Mouse (Mus musculus): ENCODE measurements around the gene Snrpd3. TPM values are rescaled to one million over a fixed set of nuclear protein-coding genes. Genes with fewer than 3 reads are reported as not detected.
"Not testable (repeated sequence)": the region's sequence is repeated elsewhere in the genome, so short reads cannot be mapped to it uniquely, and the experiment has no call there.

The Snrpd3 gene
- polyA plus RNA-seq, 1 experiment, result 2.6 TPM

GRCm38 (mm10) chr10:75495921-75496320 is 21.4 kb upstream of the Snrpd3 start:
- no peaks in the 10 kb centered on the region for H3K9me3 ChIP-seq (ENCODE audit: control insufficient read depth, low read length)
- peaks cover 16% of the 10 kb centered on the region for H3K4me1 ChIP-seq (ENCODE audit: control insufficient read depth)
- no peaks in the 10 kb centered on the region; the same call in 1 of the 2 replicates for H3K36me3 ChIP-seq (ENCODE audit: control insufficient read depth)
- H3K27me3 ChIP-seq (ENCODE audit: control insufficient read depth), result no peaks in the 10 kb centered on the region; the same call in 1 of the 2 replicates
- H3K4me3 ChIP-seq (replicated peaks), result no peak overlapping the region
- TF ChIP-seq TAL1 (IDR thresholded peaks at IDR 0.05; ENCODE audit: low read length) (no peak), GATA1 (IDR thresholded peaks at IDR 0.05; ENCODE audit: low read length) (no peak)

GRCm38 (mm10) chr10:75499214-75499613 is 18.1 kb upstream of the Snrpd3 start:
- not testable (repeated sequence) for H3K27me3 ChIP-seq (ENCODE audit: control insufficient read depth)

GRCm38 (mm10) chr10:75499791-75500190 is 17.6 kb upstream of the Snrpd3 start:
- H3K9me3 ChIP-seq (ENCODE audit: control insufficient read depth, low read length), result 0 out of 2 replicates have a peak, but pooled peaks cover 2% of the 10 kb centered on the region
- H3K4me1 ChIP-seq (ENCODE audit: control insufficient read depth), result peaks cover 16% of the 10 kb centered on the region
- no peaks in the 10 kb centered on the region for H3K27me3 ChIP-seq (ENCODE audit: control insufficient read depth)
- H3K36me3 ChIP-seq (ENCODE audit: control insufficient read depth), result peaks cover 30% of the 10 kb centered on the region
- no peak for TF ChIP-seq TAL1 (IDR thresholded peaks at IDR 0.05; ENCODE audit: low read length)
- TF ChIP-seq GATA1 (IDR thresholded peaks at IDR 0.05; ENCODE audit: low read length), result no peak
- H3K4me3 ChIP-seq (replicated peaks), result peak overlapping the region; percentile 19

More at GRCm38 (mm10) chr10:75499214-75499613, 18.1 kb upstream of the Snrpd3 start:
- Histone ChIP-seq H3K36me3 (ENCODE audit: control insufficient read depth) (peaks cover 26% of the 10 kb centered on the region), H3K4me1 (ENCODE audit: control insufficient read depth) (peaks cover 12% of the 10 kb centered on the region)
- H3K9me3 ChIP-seq (ENCODE audit: control insufficient read depth, low read length); H3K4me3 ChIP-seq (replicated peaks): not testable (repeated sequence)

- peaks cover 35% of the 10 kb centered on the region for H3K36me3 ChIP-seq (ENCODE audit: control insufficient read depth)
- no peak for TF ChIP-seq TAL1 (IDR thresholded peaks at IDR 0.05; ENCODE audit: low read length)
- TF ChIP-seq GATA1 (IDR thresholded peaks at IDR 0.05; ENCODE audit: low read length), result no peak
- peaks cover 22% of the 10 kb centered on the region for H3K4me1 ChIP-seq (ENCODE audit: control insufficient read depth)
- no peak overlapping the region for H3K4me3 ChIP-seq (replicated peaks)
- H3K27me3 ChIP-seq (ENCODE audit: control insufficient read depth), result no peaks in the 10 kb centered on the region
- H3K9me3 ChIP-seq (ENCODE audit: control insufficient read depth, low read length), result 0 out of 2 replicates have a peak, but pooled peaks cover 2% of the 10 kb centered on the region
Observed at GRCm38 (mm10) chr10:75500345-75500744, 17.0 kb upstream of the Snrpd3 start.

- Histone ChIP-seq H3K36me3 (ENCODE audit: control insufficient read depth) (peaks cover 45% of the 10 kb centered on the region), H3K27me3 (ENCODE audit: control insufficient read depth) (no peaks in the 10 kb centered on the region), H3K9me3 (ENCODE audit: control insufficient read depth, low read length) (0 out of 2 replicates have a peak, but pooled peaks cover 2% of the 10 kb centered on the region), H3K4me3 (replicated peaks) (no peak overlapping the region), H3K4me1 (ENCODE audit: control insufficient read depth) (peaks cover 27% of the 10 kb centered on the region)
- TF ChIP-seq GATA1 (IDR thresholded peaks at IDR 0.05; ENCODE audit: low read length) (no peak), TAL1 (IDR thresholded peaks at IDR 0.05; ENCODE audit: low read length) (no peak)
Observed at GRCm38 (mm10) chr10:75501641-75502040, 15.7 kb upstream of the Snrpd3 start.

GRCm38 (mm10) chr10:75503692-75504091 is 13.7 kb upstream of the Snrpd3 start:
- no peak overlapping the region for H3K4me3 ChIP-seq (replicated peaks)
- no peaks in the 10 kb centered on the region for H3K27me3 ChIP-seq (ENCODE audit: control insufficient read depth)
- peaks cover 65% of the 10 kb centered on the region for H3K36me3 ChIP-seq (ENCODE audit: control insufficient read depth)
- 0 out of 2 replicates have a peak, but pooled peaks cover 2% of the 10 kb centered on the region for H3K9me3 ChIP-seq (ENCODE audit: control insufficient read depth, low read length)
- TF ChIP-seq TAL1 (IDR thresholded peaks at IDR 0.05; ENCODE audit: low read length) (no peak), GATA1 (IDR thresholded peaks at IDR 0.05; ENCODE audit: low read length) (no peak)
- H3K4me1 ChIP-seq (ENCODE audit: control insufficient read depth), result peaks cover 35% of the 10 kb centered on the region

- no peak for TF ChIP-seq TAL1 (IDR thresholded peaks at IDR 0.05; ENCODE audit: low read length)
- no peak for TF ChIP-seq GATA1 (IDR thresholded peaks at IDR 0.05; ENCODE audit: low read length)
- Histone ChIP-seq H3K9me3 (ENCODE audit: control insufficient read depth, low read length) (0 out of 2 replicates have a peak, but pooled peaks cover 2% of the 10 kb centered on the region), H3K36me3 (ENCODE audit: control insufficient read depth) (peaks cover 73% of the 10 kb centered on the region), H3K4me3 (replicated peaks) (no peak overlapping the region), H3K27me3 (ENCODE audit: control insufficient read depth) (no peaks in the 10 kb centered on the region), H3K4me1 (ENCODE audit: control insufficient read depth) (peaks cover 41% of the 10 kb centered on the region)
Observed at GRCm38 (mm10) chr10:75504234-75505129, 12.9 kb upstream of the Snrpd3 start.

- Histone ChIP-seq H3K4me3 (replicated peaks) (no peak overlapping the region), H3K4me1 (ENCODE audit: control insufficient read depth) (peaks cover 39% of the 10 kb centered on the region), H3K27me3 (ENCODE audit: control insufficient read depth) (no peaks in the 10 kb centered on the region), H3K9me3 (ENCODE audit: control insufficient read depth, low read length) (0 out of 2 replicates have a peak, but pooled peaks cover 2% of the 10 kb centered on the region), H3K36me3 (ENCODE audit: control insufficient read depth) (peaks cover 79% of the 10 kb centered on the region)
- TF ChIP-seq GATA1 (IDR thresholded peaks at IDR 0.05; ENCODE audit: low read length) (no peak), TAL1 (IDR thresholded peaks at IDR 0.05; ENCODE audit: low read length) (no peak)
Observed at GRCm38 (mm10) chr10:75505130-75505495, 12.2 kb upstream of the Snrpd3 start.

GRCm38 (mm10) chr10:75505928-75506327 is 11.4 kb upstream of the Snrpd3 start:
- Histone ChIP-seq H3K4me1 (ENCODE audit: control insufficient read depth) (peaks cover 34% of the 10 kb centered on the region), H3K36me3 (ENCODE audit: control insufficient read depth) (peaks cover 87% of the 10 kb centered on the region)
- H3K4me3 ChIP-seq (replicated peaks); H3K9me3 ChIP-seq (ENCODE audit: control insufficient read depth, low read length); H3K27me3 ChIP-seq (ENCODE audit: control insufficient read depth): not testable (repeated sequence)

All from erythroblast, embryonic 14.5 days (primary cell).